Mouse (Mus musculus): ENCODE data around the gene Gaa. TPM values are rescaled to one million over a fixed set of nuclear protein-coding genes. Genes with fewer than 3 reads are reported as not detected.

The Gaa gene
- 26.2 TPM for polyA plus RNA-seq (2017; shearing (Covaris generic))

GRCm38 (mm10) chr11:119267768-119268556, at the start of gene Gaa:
Gene Gaa, plus strand, starts transcription at chr11:119267887.

GRCm38 (mm10) chr11:119228091-119228781, 39.5 kb upstream of the Gaa start, which contains the start of the genes Tbc1d16 and Ccdc40:
Gene Tbc1d16, minus strand, starts transcription at chr11:119228499.
Gene Ccdc40, plus strand, starts transcription at chr11:119228572.

GRCm38 (mm10) chr11:119299391-119300245, 31.9 kb downstream of the Gaa start, which contains the start of gene Eif4a3:
Gene Eif4a3, minus strand, starts transcription at chr11:119300089.

GRCm38 (mm10) chr11:119307658-119307867, 39.9 kb downstream of the Gaa start, which contains the start of gene Card14:
Gene Card14, plus strand, starts transcription at chr11:119307768.

Other genes starting within 250 kb of the Gaa start
- gene Cbx2, start 244.9 kb upstream of the Gaa start, polyA plus RNA-seq (2017; shearing (Covaris generic)) = 9.8 TPM
- gene Cbx8, start 226.9 kb upstream of the Gaa start, polyA plus RNA-seq (2017; shearing (Covaris generic)) = 18.8 TPM
- 86.7 TPM for gene Cbx4, start 181.7 kb upstream of the Gaa start, polyA plus RNA-seq (2017; shearing (Covaris generic))
- gene Tbc1d16, start 39.4 kb upstream of the Gaa start, polyA plus RNA-seq (2017; shearing (Covaris generic)) = 0.75 TPM
- gene Ccdc40, start 39.3 kb upstream of the Gaa start, polyA plus RNA-seq (2017; shearing (Covaris generic)) = 1.9 TPM
- gene Eif4a3, start 32.2 kb downstream of the Gaa start, polyA plus RNA-seq (2017; shearing (Covaris generic)) = 283 TPM
- gene Card14, start 39.9 kb downstream of the Gaa start, polyA plus RNA-seq (2017; shearing (Covaris generic)) = not detected
- 13.7 TPM for gene Sgsh, start 87.6 kb downstream of the Gaa start, polyA plus RNA-seq (2017; shearing (Covaris generic))
- 14.2 TPM for gene Slc26a11, start 87.7 kb downstream of the Gaa start, polyA plus RNA-seq (2017; shearing (Covaris generic))
- 25.3 TPM for gene Rnf213, start 125.2 kb downstream of the Gaa start, polyA plus RNA-seq (2017; shearing (Covaris generic))
- 28.8 TPM for gene Endov, start 223.5 kb downstream of the Gaa start, polyA plus RNA-seq (2017; shearing (Covaris generic))